Mouse (Mus musculus) ES-CJ7 (cell line): Measurements from ENCODE around the gene Mylip.
A peak's percentile ranks its signal among the peaks of the same experiment; 100 is the strongest.

Experiments used
- DNase-seq: peaks from one replicate; pipeline ENCODE4 v3.0.0; 2011; ENCODE audit warnings: low read depth, low spot score

Gene Mylip

DNA sequence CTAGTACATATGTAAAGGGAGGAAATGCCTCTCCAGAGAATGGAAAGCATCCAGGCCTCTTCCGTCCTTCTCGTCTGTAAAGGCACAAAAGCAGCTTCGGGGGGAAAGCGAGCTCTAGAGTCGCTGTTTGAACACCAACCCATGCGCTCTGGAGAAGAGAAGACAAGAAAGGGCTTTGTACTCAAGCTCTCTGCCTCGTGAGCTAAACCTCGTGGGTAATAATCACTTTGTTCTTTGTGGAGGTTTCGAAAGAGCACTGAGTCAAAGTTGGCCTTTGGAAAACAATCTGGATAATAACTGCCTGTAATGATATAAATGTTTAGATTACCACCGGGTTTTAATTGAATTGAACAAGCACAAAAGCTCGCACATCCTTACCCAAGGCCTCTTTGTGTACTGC, 39.7 kb downstream of the Mylip start:
- DNase-seq = no peak

DNA sequence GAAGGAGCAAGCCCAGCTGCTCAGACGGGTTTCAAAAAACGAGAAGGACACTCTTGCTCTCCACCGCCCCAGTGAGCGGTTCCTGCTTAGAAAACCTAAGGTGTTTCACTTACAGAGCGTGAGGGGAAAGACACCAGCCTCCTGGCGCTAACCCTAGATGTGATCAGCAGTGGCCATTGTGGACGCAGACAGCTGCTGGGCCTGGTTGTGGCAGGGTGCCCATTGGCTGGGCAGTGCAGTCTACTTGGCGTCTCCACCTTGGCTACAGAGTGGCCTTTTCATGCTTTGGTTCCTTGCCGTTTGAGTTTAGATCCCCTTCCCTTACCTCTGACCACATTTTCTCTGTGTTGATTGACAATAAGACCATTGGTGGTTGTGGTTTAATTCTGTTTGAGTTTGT, 47.6 kb downstream of the Mylip start:
- no peak for DNase-seq

DNA sequence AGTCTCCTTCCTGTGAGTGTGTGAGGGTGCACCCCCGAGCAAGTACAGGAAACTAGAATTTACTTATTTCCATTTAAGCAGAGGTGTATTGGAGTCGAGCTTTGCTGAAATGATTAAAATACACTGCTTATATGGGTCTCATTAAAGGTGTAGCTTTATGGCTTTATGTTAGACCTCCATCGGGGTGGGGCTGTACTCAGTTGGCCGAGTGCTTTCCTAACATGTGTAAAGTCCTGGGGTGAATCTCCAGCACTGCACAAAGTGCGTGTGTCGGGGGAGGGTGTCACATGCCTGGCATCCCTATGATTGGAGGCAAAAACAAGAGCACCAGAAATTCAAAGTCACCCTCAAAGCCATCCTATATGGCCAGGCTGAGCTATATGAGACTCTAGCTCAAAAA, 49.3 kb downstream of the Mylip start:
- no peak for DNase-seq

DNA sequence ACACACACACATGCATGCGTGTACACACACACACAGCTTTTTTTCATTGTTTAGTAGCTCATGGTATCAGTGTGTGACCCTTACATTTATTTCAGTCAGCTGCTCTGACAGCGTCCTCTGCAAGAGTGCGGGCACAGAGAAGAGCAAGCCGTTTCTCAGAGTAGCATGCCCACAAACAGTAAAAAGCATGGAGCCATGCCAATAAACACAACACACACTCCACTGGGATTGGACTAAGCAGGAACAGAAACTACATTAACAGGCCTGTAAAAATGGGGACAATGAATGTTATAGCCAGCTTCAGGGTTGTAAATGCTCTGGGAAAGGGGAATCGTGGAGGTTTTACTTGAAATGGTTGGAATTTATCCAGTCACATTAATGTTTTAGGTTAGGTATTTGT, 50.7 kb downstream of the Mylip start:
- no peak for DNase-seq

DNA sequence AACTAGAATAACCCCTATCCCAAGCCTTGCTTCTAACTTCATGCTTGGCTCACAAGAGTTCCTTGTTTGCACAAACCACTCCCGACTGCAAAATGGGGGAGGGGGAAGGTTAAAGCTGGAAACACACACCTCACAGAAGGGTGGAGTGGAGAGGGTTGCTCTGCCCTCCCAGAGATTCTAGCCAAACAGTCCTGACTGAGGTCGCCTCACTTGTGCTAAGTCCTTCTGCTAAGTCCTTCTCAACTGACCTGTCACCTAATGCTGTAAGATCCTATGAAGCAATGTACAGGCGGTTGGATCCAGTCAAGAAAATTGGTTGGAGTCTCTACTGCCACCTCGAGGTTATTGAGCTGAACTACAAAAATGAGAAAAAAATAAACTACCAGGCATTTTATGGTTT, 52.9 kb downstream of the Mylip start:
- DNase-seq = peak; percentile 9

DNA sequence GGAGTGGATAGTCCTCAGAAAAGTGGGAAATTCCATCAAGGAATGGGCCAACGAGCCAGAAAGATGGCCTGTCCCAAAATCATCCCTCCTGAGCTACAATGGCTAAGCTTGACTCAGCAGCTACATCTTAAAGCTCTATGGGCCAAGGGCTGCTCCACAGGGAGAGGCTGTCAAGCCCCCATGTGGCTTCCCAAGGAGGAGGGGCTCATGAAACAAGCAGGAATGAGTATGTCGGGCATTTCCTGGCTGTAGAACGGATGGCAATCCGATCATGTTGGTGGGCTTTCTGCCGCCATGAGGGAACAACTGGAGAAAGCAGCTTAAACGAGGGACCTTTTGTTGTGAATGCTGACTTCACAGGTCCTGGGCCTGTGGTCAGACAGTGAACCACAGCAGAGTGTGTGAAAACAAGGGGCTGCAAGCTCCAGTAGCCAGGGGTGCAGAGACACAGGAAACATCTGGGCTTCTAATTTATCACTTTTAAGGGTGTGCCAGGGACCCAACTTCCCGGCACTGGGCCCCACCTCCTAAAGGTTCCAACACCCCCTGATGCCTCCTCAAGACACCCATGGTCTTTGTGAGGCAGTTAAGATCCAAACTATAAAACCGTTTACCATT, 53.5 kb downstream of the Mylip start:
- no peak for DNase-seq

DNA sequence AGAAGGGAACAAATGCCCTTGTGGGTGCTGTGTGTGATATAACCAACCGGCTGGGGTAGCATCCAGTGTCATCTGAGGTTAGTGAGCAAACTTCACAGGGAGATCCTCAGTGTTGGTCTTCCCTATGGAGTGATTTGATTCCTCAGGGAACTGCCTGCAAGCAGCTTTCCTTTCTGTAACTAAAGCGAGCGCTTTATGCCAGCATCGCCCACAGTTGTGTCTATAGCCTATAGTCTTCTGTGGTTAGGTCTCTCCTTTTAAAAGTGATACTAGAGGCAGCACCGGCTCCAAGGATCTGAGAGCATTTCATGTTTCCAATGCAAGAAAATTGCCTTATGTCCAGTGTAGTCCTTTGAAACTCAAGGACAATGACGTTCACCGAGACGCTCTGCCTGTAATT, 54.7 kb downstream of the Mylip start:
- no peak for DNase-seq

DNA sequence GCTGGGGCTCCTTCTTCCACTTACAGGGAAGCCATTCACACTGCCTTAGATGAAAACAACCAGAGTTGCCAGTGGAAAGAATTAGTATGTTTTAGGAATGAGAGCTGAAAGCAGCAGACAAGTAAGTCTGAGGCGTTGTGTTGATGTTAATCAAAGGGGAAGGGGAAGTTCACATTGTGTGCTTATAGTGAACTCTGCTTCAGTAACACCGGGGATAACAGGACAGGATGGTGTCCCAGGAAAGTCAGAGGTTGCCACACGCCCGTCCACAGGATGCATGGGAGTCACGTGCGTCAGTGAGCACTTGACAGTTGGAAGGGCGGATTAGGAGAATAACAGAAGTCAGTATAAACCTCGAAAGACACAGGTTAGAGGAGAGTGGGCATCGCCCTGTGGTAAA, 55.1 kb downstream of the Mylip start:
- DNase-seq = no peak

DNA sequence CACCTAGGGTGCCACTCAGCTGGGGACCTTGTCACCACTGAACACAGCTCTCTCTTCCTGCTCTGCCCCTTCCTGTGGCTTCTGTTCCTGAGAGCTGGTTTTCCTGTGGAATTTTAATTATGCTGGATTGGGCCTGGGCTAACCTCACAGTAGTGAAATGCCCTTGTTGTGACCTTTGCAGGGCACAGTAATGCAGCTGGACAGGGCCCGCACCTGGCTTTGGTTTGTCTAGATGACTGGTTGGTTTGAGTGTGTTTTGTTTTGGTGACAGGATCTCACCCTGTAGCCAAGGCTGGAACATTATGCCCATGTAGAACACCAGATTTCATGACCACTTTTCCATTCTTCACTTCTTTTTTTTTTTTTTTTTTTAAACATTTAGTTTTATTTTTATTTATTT, 57.1 kb downstream of the Mylip start:
- no peak for DNase-seq

DNA sequence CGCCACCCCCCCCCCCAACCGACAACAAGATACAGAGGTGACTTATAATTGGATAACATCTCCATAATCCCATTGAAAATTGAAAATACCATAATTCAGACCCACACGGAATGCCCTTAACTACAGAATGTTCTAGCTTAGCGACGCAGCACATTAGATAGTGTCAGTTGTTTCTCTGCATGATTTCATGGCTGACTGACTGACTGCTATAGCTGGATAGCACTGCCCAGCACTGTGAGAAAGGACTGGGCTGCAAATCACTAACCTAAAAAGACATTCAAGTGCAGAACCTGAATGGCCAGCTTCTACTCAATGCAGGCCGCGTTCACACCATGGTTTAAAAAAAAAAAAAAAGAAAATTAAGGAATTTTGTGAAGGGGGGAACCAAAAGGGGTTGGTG, 62.9 kb downstream of the Mylip start:
- DNase-seq = no peak

DNA sequence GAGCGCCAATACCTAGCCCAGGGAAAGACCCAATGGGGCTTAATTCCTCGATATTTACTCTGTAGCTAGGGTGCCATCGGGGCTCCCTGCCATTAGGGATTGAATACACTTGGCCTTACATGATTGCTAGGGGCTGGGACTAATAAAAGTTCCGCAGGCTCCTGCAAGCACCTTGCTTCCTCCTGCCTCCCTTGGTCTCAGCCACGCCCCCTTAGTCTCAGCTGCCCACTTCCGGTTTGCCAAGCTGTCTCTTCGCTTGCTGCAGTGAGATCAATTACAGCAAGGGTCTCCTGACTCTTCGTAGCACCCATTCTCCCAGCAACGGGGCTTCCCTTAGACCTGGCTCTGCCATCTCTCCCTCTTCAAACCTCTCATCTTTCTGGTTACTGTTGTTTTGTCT, 63.5 kb downstream of the Mylip start:
- peak; percentile 5 for DNase-seq

DNA sequence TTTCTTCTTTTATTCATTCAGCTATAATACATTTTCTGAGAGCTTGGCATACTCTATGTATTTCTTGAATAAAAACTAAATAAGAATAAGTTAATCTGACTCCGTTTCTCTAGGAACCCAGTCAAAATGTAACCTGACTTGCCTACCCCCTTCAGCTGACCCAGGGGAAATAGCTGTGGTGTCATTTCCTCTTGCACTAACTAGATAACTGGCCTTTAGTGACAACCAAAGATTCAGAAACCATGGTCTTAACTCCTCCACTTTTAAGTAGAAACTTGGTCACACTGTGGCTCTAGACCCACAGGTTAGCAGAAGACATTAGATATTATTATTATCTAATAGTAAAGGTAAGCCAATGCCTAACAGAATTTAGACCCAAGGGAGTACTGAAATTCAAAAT, 64.5 kb downstream of the Mylip start:
- no peak for DNase-seq

DNA sequence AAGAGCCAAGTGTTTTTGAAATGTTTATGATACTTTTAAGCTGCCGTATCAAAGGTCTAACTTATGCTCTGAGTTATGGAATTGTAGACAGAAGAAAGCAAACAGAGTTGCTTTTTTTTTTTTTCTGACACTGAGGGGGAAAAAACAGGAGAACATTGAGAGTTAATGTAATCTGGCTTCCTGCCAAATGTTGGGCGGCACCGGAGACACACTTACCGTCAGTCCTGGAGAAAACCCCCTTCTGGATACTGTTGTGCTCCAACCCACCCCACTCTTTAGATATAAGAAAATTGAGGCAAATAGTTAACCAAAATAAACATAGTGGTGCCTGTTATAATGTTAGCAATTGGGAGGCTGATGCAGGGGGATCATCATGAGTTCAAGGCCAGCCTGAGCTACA, 65.1 kb downstream of the Mylip start:
- DNase-seq = no peak

DNA sequence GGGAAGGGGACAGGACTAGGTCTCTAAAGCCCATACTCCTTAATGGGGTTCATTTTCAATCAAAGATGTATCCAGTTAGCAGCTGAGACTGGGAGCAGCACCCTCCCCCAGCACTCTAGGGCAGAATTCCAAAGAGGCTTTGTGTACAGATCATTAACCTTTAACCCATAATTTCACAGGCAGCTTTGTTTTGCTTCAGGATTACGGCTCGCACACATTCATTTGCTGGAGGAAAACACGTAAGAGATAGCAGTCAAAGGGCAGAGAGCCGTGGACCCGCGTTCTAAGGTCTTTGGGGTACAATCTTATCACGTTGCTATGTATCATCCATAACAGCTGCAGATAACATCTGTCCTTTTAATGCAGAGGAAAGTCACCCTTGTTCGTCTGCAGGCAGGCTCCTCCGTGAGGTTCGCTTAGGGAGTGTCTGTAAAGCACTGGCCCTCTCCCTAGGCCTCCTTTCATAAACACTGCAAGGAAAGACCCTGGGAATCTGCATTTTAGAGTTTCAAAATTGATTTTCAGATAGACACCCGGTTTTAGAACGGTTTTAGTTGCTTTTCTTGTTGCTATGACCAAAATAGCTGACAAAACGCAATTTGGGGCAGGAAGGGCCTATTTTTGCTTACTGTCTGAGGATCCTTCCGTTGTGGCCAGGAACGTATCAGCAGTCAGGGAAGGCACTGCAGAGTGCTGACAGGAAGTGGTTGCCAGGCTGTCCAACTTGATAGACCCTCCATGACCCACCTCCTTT, 65.7 kb downstream of the Mylip start:
- DNase-seq = no peak

DNA sequence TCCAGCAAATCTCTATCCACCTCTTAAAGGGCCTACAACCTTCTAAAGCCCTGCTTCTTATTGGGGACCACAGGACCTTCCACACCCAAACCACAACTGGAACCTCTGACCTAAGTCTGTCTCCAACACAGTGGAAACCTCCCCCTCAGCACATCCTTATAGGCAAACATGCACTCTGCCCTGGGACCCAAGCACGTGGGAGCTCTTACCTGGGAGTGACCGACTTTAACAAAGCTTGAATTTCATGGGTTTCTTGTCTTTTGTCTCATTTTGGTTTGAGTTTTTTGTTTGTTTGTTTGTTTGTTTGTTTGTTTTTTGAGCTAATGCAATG, 66.3 kb downstream of the Mylip start:
- no peak for DNase-seq

DNA sequence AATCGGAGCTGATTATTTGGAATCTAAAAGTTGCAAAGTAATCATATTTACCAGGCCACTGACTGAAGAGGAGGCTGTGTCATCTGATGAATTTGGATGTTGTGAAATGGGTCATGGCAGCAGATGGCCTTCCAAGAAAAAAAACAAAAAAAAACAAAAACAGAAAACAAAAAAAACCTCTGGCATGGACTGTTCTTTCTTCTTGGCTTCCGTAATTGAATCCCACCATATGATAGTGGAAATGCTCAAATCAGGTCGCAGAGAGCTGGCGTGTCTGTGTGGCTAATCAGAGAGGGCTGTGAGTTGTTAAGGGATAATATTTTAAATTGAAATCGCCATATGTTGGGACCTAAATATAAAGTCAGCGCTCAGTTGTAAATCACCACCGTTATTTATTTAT, 67.9 kb downstream of the Mylip start:
- DNase-seq = no peak

DNA sequence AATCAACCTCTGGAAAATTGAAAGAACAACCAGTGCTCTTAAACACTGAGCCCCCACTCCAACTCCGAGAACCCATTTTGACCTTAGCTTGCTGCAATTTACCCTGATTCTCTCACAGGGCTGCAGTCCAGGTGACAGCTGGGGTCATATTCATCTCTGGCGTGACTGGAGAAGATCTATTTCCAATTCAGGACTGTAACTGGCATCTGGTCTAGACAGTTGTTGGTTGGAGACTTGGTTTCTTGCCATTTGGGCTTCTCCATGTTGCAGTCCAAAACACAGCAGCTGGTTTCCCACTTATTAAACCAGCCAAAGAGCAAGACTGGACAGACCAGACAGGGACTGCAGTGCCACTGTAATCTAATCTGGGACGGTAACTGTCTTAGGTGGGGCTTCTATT, 70.6 kb downstream of the Mylip start:
- no peak for DNase-seq

DNA sequence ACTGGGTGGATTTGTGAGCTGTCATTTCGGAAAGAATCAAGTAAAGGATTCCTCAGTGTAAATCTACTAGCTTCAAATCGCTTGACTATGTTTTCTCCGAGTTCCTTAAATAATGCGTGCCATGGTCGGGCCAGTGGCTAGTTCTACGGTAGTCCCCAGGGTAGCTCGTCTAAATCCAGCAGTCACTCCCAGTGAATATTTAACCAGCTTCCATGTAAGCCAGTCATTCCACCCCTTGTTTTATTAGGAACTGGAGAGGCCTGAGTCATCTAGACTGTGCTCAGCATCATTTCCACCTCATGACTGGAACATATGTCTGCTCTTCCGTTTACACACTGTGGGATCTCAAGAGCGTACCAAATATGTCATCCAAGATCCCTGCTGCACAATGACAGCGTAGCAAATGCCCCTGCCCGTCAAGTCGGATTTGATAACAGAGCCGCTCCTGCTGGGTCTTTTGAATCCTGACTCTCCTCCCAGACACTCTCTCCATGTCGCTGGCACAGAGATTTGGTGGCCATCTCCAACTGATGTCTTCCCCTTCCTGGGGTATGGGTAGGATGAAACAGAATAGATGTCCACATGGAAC, 71.9 kb downstream of the Mylip start:
- DNase-seq = no peak
